Mouse (Mus musculus) WW6 (cell line): ENCODE results near the gene Saxo1.
A peak's percentile ranks its signal among the peaks of the same experiment; 100 is the strongest.

ENCODE experiments used
- DNase-seq: peaks from one replicate; pipeline ENCODE4 v3.0.0-alpha.2; 2013; ENCODE audit warnings: low read depth, low spot score

Gene Saxo1

DNA sequence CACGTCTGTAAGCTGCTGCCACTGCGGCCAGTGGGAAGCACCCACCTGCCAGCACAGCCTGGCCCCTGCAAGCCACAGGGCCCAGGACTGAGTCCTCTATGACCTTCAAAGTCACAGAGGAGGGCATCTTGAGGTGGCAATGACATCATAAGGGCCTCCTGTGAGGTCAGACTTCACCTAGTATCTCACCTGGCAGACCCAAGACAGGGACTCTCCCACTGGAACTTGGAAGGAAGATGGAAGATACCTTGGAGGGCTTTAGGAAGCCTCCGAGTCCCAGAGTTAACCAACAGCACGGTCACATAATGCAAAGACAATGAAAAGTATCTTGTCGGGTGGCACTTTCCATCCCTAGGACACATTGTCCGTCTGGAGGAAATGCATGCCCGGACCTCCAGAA lies at the start of gene Saxo1:
Gene Saxo1 (minus strand): TSS at position 101 of the 400 bp plus-strand sequence.
- DNase-seq = no peak

DNA sequence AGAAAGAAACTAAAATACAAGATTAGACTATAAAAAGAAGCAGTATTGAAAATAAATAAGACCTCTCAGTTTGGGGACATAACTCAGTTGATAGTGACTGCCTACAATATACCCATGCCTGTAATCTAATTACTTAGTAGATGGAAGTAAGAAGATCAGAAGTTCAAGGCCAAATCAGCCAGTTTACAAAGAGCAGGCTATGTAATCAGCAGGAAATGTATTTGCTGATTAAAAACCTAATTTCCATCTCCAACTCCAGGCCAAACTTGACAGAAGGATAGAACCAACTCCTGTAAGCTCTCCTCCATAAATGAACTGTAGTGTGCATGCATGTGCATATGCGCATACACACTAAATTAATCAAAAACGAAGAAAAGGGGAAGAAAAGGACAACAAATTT lies 33.2 kb upstream of the Saxo1 start:
- no peak for DNase-seq

DNA sequence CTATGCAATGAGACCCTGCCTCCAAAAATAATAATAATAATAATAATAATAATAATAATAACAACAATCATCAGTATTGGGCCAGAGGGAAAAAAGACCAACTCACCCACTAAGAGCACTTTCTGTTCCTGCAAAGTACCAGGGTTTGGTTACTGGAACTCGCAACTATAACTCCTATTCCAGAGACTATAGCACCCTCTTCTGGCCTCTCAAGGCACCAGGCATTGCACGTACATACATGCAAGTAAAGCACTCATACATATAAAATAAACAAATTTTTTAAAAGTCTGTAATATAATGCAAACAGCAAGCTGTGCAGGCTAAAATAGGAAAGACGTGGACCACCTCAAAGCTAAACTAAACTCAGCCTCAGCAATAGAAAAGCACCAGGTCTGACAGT lies 30.1 kb upstream of the Saxo1 start:
- DNase-seq = no peak

DNA sequence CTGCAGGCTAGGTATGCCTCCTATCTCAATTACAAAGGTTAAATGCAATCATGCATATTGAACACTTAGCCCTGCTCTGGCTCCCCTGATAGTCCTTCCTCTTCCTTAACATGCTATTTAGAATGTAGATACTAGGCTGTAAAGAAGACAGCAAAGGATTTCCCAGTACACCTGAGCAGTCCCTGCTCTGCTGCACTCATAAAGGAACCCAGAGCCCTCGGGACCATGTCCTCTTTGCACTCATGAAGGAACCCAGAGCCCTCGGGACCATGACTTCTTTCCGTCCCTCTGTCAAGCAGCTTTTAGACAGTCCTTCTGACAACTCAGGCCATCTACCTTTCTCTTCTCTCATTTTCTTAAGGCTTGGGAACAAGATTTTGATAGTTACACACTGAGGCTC lies 22.5 kb upstream of the Saxo1 start:
- DNase-seq = no peak

DNA sequence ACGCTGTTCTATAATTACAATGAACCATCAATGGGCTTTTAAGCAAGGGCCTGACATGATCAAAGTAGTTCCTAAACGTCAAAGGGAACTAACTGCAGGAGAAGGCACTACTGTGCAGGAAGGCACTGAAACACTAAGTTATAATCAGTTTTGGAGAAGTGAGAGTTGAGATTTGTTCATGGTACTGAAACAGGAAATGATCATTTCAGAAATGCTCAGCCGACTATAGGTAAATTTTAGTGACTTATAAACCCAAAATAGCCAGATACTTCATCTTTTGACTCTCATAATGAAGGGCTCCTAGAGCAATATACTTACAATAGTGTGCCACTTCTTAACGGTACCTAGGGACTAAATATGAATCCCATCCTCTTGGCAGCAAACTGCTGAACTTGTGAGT lies 21.9 kb upstream of the Saxo1 start:
- DNase-seq = no peak

DNA sequence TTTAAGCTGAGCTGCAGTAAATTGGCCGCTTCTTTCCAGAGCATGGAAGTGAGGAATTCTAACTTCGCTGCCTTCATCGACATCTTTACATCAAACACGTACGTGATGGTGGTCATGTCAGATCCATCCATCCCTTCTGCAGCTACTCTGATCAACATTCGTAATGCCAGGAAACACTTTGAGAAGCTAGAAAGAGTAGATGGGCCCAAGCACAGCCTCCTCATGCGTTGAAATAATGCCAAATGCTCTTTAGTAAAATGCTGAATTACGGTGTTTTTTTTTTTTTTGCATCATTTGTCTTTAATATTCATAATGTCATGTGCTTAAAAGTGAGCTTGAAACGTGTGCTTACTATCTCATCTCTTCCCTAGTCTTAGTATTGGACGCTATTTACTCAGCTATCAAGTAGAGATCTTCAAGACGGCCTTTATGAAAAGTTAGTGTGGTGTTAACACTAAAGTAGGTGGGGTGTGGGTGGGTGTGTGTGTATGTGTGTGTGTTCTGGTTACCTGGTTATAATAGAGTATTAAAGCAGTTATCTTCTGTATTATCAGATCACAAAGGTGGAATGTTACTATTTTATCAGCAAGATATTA lies 18.6 kb upstream of the Saxo1 start:
- no peak for DNase-seq

DNA sequence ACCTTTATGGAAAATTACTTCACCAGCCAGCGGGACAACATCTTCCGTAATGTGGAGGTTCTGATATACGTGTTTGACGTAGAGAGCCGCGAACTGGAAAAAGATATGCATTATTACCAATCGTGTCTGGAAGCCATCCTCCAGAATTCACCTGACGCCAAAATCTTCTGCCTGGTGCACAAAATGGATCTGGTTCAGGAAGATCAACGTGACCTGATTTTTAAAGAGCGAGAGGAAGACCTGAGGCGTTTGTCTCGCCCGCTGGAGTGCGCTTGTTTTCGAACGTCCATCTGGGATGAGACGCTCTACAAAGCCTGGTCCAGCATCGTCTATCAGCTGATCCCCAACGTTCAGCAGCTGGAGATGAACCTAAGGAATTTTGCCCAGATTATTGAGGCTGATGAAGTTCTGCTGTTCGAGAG lies 18.0 kb upstream of the Saxo1 start:
- no peak for DNase-seq

DNA sequence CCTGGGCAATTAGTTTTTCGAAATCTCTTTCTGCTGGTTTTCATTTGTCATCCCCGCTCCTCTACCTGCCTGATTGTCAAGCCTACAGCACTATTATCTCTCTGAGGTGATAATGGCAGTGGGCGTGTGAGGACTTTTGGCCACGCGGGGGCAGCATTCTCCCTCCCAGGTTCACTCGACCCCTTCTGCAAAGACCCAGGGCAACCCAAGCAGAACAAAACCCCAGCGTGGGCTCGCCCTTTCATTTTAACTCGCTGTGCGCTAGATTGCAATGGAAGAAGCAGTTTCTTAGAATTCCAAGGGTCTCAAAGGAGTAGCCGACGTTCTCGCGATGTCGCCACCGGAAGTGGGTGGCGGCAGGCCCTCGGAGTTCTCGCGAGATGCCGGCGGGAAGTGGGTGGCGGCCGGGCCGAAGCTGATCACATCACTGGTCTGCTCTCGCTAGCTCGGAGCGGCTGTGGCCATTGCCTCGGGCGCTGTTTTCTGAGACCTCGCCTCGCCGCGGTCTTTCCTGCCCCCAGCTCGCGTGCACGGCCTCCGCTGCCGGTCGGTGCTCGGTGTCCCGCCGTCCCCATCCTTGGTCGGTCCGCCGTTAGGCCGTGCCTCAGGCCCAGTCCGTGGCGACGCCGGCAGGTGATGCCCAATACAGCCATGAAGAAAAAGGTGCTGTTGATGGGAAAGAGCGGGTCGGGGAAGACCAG lies 17.3 kb upstream of the Saxo1 start, which contains the start of gene Rraga:
Gene Rraga (plus strand): TSS at position 386 of the 701 bp plus-strand sequence.
- peak; percentile 89 for DNase-seq

DNA sequence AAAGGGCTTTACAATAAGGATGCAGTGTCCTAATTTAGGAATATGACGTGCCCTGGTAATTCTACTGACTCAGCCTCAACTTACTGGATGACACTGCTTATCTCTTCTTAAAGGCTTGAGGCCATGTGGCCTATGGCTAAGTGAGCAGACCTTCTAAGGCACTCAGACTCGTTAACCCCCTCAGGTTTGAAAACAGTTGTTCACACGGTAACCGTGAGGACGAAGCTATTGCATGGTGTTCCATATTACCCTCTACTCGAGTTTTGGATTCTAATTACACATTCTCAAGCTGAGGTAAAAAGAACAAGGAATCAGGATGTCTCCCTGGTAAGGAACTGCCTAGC lies 16.8 kb upstream of the Saxo1 start:
- DNase-seq = no peak

DNA sequence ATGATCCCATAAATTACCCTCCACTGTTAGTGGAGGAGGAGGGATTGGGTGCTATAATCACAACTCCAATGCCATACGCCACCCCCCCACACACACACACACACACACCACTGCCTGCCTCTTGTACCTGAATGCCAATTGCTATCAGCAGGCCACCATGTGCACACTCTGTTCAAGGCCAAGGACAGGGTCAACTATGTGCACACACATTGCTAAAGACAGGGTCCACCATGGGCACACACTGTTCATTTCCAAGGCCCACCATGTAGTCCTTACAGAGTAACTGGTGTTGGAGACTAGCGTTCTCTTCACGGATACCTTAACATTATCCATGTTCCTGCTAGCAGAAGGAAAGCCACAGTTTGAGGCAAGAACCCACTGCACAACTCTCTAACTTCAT lies 2.9 kb upstream of the Saxo1 start:
- DNase-seq = no peak

DNA sequence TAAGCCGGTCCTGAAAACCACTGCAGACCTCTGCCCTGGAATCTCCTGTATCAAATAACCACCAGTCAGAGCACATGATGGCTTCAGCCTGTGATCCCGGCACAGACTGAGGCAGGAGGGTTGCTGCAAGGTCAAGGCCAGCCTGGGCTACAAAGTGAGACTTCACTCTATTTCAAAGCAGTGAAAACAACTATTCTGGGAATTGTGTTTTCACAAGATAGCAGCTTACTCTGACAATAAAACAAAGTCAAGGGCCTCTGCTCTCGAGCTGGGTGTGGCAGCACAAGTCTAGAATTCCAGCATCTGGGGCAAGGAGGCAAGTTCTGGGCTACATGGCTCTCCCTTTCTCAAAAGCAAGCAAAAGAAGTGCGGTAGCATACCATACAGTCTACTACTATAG lies 878 bp upstream of the Saxo1 start:
- no peak for DNase-seq

DNA sequence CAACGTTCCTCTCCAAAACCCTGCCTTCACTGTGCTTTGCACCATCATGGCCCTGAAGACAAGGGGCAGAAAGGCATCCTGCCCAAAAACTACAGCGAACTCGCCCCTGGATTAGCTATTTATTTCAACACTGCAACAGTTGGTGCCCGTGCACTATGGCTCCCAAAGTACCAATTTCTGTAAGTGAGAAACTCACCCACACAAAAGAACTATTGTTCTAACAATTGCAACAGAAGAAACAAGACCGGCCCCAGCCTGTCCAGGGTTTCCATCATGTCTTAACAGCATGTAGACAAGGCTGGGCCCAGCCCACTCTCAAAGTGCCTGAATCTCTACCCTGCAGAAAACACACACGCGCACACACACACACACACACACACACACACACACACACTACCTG lies 757 bp downstream of the Saxo1 start:
- DNase-seq = no peak

DNA sequence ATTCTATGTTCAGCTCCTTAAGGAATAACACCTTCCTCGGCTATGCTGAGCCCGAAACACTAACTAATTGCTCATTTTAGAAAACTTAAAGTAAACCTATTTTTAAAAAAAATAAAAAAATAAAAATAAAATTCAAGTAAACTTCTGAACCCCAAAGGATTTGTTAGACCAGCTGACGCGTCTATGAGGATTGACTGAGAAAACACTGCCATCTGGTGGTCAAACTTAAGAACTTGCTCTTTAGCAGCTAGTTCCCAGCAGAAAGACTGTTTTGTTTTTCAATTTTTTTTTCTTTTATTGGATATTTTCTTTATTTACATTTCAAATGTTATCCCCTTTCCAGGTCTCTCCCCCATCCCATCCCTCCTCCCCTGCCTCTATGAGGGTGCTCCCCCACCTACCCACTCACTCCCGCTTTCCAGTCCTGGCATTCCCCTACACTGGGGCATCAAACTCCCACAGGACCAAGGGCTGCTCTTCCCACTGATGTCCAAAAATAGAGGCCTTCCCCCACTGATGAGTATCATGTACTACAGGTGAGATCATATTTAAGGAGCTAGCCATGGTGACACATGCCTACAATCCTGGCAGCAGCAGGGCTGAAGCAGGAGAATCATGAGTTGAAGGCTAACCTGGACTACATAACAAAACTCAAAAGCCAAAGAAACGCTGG lies 3.0 kb downstream of the Saxo1 start:
- DNase-seq = no peak

DNA sequence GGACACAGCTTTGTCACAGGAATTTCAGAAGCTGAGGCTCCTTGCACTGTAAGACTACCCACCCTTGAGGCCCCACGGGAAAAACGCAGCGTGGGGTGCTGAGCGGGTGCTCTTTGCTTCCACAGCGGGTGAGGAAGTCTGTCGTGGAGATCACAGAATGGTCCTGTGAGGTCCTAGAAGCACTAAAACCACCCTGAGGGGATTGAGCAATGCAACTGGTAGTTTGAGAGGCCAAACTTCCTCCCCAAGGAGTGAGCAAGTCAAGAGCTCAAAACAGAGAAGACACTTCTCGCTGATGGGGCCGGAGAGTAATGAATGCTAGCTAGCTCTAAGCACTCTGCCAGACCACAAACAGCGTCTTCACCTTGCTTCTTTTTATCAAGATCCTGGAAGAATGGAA lies 9.8 kb downstream of the Saxo1 start:
- no peak for DNase-seq

DNA sequence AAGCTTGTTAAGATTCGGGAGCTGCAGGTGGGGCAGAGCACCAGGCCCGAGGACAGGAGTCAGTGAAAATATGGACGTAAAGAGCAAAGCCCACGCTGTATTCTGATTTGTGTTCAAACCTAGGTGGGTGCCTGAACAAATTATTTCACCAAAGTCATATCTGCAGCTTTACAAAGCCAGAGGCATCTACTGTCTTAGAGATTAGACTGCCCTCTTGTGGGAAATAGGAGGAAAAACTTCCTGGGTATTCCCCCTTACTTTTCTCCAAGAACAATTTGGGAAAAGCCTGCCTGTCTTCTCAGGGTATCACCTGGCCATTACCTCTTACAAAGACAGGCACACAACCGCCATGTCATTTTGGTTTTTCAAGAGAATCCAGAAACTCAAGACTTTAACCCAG lies 12.5 kb downstream of the Saxo1 start:
- no peak for DNase-seq

DNA sequence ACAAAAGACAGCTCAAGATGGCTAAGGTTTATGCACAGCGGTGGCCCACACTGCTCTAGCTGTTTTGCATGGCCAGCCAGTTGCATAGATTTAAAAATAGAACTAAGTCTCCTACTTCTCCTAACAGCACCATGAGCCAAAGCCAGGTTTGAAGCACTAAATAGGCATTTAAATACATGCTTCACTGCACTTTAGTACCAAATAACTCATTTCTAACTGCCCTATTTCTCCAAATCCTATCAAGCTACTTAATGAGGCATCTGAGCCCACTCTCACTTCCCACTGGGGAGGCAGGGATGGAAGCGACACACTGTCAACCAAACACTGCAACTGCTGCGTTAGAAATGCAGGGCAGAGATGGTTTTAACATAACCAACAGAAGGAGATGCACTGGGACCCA lies 14.1 kb downstream of the Saxo1 start:
- DNase-seq = no peak

DNA sequence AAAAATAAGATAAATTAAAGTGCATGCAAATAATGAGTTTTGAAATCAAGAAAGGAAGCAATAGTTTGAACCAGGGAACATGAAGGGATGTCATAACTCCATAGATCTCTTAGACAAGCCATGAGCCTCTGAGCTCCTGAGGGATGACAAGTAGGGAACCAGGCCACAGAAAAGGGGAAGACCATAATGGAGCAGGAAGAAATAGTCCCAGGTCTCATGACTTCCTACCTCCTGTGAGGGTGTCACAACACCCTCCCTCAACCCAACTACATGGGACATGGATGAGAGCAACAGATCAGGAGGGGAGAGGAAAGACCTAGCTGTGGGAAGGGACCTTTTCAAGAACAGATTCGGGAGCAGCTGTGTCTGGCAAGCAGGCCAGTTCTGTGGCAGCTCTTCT lies 16.6 kb downstream of the Saxo1 start:
- no peak for DNase-seq

DNA sequence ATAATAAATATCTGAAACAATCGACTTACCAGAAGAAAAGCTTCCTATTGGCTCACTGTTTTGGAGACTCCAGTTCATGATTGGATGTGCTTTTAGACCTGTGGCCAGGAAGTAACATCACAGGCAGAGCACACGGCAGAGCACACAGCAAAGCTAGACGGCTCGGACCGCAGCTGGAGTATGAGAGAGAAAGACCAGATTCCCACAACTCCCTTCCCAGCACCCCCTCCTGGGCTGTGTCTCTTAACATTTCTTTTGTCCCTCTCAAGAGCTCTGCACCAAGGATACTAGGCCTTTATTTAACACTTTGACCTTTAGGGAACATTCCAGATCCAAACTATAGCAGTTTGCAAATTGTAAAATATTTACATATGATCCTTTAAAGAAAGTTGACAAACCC lies 19.2 kb downstream of the Saxo1 start:
- no peak for DNase-seq

DNA sequence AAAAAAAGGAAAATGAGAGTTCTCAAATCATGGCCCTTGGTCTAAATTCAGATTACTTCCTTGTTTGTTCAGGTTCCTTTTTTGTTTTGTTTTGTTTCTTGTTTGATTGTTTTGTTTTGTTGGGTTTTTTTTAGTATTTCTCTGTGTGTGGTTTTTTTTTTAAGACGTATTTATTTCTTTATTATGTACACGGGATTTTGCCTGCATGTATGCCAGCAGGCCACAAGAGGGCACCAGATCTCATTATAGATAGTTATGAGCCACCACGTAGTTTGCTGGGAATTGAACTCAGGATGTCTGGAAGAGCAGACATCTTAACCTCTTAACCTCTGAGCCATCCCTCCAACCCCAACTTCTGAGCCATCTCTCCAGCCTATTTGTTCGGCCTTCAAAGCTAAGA lies 20.2 kb downstream of the Saxo1 start:
- DNase-seq = no peak

DNA sequence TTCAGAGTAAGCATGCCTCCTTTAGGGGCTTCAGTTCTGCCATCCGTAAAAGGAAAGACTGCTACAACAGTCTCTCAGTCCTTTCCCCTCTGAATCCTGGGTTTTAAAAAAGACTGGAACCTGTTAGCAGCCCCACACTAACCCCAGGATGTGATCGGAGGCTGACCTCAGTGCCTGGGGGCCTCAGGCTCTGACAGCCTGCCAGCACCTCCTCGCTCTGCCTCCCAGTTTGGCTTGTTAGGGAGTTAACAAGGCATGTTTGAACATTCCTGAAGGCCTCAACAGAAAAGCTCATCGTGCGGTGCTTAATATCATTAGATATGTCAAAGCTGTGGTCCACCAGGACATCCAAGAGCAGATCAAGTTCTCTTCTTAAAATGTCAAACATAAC lies 24.0 kb downstream of the Saxo1 start:
- no peak for DNase-seq

DNA sequence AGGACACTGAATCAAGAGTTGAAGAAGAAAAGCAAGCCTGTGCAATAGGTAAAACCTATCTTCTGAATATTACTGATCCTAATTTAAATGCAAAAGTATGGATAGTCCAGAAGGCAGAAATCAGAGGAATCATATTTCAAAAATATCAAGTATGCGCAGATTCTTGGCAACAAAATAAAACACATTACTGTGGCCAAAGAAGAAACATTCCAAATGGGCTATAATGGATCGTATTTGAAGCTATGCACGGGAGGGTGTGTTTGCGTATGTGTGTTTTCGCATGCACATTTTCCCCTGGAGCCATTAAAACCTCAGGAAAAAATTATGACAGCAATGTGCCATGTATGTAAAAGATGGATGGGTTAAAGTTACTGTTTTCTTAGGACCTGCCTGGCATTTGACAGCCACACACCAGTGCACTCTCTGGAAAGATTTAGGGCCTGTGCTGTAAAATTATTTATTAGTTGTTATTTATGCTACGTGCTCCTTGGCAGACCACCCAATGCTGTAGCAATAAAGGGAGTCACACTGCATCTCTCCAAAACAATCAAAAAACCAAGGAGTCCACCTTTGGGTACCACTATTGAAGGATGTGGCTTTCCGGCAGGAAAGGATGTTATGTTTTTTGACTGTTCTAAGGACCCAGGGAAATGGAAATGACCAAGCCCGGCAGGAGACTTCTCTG lies 24.6 kb downstream of the Saxo1 start:
- DNase-seq = no peak

DNA sequence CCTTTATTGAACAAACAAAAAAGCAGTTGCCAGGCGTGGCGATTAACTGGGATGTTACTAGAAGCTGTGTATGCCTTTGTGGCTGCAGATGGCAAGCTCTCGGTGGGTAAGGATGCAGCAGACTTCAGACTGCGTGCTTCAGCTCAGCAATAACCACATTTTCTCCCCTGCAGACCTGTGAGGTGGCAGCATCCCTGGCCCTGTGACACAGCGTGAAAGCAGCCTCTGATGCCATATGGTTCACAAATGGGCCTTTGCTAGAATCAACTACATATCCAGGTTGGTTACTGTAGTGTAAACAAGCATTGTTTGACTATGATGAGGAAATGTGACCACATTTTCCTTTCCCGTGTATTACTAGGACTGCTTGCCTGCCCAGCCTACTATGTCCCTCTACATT lies 29.0 kb downstream of the Saxo1 start:
- DNase-seq = no peak
